Mouse (Mus musculus): ENCODE measurements around the gene Rora.
"Not testable (repeated sequence)": the region's sequence is repeated elsewhere in the genome, so short reads cannot be mapped to it uniquely, and the experiment has no call there.

The Rora gene

DNA sequence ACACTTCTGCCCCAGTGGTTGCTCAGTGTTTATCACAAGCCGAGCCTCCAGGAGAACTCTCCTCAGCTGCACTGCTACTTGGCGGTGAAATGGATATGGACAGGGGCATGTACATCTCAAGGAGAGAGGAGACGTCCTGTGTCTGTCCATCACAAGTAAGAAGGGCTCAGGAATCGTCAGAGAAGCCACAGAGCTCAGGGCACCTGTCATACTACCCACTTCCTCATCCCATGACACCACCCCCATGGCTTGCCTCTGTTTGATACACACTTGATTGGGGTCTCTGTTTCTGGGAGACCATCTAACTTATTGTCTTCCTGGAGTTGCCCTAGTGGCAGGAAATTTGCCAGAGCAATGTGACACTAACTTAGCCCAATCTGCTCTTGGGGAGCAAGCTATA is 433.3 kb downstream of the Rora start:
- DNase-seq (ENCODE audit: low spot score in 2 of 2) = no peak

DNA sequence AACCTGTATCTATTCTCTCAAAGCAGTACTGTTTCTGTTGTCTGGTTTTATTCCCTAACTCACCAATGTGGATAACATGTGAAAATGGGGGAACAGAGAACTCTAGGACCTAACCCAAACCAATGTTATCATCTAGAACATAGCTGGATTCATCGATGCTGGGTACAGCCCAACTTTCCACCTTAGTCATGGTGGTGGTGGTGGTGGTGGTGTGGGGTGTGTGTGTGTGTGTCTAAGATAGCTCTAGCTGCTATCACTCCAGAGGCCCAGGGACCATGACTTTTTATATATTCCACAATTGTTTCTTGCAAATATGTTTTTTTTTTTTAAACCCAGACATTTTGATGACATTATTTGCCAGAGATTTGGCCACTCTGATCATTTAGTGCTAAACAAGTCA is 433.7 kb downstream of the Rora start:
- DNase-seq (ENCODE audit: low spot score in 2 of 2) = no peak

DNA sequence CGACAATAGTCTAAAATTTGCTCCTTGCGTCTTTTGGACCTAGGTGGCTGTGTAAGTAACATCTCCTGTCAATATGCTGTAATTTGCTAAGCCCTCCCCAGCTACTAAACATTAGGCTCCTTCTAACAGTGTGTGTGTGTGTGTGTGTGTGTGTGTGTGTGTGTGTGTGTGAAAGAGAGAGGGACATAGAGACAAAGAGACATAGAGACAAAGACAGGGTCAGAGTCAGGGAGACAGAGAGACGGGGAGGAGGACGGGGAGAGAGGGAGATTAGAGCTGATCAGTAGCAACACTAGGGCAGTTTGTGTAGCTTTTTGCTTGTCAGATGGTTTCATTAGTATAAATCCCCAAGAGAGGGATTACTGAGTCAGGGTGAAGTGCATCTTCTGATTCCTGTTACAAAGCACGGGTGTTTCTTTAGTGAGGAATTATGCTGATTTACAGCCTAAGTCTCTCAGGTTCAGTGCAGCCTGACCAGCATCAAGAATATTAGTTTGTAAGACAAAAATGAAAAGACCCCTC is 437.2 kb downstream of the Rora start:
- DNase-seq (ENCODE audit: low spot score in 2 of 2) = no peak

DNA sequence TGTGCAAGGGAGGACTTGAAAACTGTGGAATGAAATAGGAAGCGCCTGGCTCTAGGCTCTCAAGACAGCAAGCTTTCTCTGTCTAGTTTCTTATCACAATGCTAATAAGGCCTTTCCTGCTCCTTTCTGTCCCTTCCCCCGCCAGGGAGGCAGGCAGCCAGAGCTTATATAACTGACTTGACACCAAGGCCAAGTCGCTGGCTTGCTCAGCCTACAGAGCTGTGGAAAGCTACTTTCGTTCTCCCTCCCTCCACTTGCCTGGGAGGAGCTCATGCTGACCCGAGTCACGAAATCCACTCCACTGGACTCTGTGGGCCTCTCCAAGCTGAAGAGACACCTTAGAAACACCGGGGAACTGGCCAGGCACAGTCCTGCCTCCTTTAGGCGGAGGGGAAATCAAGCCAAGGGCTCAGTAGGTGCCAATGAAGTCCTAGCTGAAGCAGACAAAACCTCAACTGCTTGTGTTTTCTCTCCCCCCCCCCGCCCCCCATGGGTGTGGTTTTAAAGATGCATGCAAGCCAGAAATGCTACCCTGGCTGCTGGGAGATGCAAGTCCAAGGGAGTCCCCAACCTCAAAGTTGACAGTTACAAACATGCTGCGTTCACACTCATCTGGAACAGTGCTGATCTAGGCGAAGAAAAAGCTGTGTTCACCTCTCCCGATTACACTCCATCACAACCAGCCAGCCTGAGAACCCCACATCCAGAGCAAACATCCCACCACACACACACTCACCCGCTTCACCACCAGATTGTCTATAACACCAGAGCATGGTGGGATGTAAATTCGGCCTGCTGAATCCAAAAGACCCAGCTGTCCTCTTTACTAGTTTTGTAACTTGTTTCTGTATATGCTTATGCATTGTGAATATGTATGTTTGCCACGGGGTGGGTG is 438.8 kb downstream of the Rora start:
- DNase-seq (ENCODE audit: low spot score in 2 of 2) = peak; percentile 95 to 97

DNA sequence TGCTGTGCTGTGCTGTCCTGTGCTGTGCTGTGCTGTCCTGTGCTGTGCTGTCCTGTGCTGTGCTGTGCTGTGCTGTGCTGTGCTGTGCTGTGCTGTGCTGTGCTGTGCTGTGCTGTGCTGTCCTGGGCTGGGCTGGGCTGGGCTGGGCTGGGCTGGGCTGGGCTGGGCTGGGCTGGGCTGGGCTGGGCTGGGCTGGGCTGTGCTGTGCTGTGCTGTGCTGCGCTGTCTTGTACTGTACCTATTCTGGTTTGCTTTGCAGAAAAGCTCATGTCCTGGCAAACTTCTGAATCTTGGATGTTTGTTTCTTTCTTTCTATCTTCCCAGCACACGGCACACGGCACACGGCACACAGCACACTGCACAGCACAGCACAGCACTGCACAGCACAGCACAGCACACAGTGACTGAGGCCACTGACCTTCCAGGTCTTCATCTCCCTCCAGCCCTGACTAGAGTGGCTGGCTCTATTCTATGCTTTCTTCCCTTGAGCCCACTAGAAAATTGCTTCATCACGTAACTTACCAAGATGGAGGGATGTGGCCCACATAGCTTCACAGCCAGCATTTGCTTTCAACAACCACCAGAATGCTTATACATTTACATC is 446.7 kb downstream of the Rora start:
- not testable (repeated sequence) for DNase-seq (ENCODE audit: low spot score in 2 of 2)

DNA sequence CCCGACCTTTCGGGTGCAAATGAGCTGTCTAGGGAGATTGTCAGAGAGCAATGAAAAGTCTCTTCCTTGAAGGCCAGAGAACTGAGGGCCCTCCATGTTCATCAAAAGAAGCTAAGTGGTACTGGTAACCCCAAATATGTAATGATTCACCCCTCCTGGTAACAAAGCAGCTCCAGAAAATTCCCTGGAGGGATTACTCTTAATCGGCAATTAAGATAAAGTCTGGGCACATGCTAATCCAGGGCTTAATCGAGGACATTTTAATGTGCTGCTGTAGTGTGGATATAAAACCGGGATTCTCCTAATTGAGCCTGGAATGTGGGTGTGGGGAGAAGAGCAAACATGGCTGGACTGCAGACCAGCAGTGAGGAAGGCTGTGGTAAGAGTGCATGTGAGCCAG is 450.7 kb downstream of the Rora start:
- no peak for DNase-seq (ENCODE audit: low spot score in 2 of 2)

DNA sequence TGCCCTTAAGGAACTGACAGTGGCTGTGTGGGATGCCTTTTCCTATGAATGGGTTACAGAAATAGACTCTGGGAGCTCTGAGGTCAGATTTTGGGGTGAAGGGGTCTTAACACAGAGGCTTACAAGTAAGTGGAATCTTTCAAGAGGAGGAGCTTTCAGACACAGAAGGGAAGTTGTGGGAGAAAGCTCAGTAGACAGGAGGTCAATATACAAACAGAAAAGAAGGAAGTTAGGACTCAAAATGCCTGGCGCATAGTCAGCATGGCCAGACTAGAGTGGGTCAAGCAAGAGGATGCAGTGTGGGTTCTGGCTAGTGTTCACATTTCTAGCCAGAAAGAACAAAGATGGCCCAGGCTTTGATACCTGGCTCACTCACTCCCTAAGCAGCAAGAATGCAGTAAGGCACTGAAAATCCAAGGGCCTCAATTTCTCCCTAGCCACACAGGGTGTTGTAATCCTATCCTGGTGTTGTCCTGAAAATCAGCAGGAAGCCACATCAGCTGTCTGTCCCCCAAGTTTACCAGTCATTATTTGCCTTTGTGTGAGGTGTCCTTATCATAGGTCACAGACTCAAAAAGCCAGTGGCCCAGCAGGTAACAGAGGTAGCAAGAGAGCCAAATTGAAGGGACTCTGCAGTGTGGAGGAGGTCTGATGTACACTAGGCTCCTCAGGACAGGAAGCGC is 456.2 kb downstream of the Rora start:
- DNase-seq (ENCODE audit: low spot score in 2 of 2) = no peak

DNA sequence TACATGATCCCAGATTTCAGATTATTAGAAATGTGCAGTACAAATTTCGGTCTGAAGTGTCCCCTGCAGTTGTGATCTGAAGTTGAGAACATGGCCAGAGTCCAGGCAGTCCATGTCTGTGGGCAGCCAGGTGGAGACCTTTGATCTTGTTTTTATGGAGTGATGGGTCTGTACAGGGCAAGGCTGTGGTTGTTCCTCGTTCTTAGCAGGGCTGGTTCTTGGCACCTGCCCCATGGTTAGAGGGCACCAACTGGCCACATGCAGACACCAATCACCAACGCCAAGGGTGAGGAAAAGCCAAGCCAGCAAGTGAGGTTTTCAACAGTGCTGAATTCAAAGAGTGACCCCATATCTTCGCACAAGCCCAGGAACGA is 456.7 kb downstream of the Rora start:
- no peak for DNase-seq (ENCODE audit: low spot score in 2 of 2)

DNA sequence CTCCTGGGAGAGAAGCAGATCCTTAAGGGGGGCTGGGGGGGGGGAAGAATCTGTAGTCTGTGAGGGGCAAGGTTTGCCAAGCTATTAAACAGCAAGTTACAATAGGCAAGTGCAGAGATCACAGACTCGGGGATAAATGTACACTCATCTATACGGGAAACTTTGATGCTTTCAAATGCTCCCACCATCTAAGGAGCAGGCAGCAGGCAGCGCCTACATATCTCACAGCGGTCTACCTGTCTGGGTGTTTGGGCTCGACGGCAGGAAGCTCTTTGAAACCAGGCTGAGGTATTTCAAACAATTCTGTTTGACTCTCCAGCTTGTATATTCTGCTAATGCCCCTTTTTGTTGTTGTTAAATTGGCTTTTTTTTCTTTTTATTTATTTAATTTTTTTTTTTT is 457.1 kb downstream of the Rora start:
- DNase-seq (ENCODE audit: low spot score in 2 of 2) = no peak

DNA sequence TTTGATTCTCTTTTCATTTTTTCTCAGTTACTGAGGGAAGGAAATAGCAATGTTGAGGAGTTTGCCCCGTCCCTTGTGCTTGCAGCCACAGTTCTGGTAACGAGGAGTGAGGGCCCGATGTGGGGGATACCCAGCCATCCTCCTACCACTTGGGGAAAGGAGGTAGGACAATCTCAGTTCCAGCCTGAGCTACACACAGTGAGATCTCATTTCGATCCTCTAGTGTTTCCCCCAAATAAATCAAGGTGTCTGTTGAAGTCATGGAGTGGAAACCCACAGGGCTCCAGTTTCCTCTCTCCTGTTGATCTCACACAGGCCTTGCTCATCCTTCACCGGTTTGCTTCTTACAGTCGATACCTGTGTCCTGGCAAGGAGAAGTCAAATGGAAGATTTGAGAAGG is 458.0 kb downstream of the Rora start:
- no peak for DNase-seq (ENCODE audit: low spot score in 2 of 2)

DNA sequence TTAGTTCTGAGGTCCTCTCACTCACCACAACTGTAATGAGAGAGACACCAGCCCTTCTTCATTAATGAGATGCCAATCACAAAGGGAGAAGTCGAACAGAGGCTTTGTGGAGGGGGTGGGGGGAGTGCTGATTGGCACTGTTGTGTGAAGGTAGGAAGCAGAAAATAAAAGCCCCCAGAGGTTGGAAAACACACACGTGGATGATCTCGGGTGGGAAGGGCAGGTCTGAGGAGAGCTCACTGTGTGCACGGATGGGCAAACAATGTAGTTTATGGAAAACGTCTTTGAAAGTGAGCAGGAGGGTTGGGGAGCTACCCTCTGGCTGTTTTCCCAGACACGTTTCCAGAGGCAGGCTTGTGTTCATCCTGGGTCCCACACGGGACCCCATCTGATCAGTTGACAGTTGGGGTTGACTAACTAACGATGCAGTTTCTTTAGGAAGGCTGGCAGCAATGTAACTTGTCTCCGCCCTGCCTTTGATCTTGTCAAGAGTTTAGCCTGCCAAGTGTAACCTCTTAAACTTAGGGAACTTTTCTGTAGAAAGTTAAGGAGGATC is 460.9 kb downstream of the Rora start:
- DNase-seq (ENCODE audit: low spot score in 2 of 2) = no peak

DNA sequence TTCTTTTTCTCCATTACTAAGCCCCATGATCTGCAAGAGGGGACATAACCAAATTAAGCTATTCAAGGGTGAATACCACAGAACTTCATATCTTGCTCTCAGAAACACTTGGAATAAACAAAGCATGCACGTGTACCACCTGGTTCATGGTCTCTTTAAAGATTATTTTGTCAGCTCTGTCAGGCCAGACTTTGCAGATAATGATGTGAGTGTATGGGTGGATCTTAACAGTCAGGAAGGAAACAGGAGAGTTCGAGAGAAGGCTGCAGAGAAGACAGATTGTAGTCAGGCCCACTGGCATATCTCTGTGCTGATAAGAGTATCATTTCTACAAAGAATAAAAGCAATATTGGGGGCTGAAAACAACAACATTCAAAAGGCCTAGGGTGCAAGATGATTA is 463.2 kb downstream of the Rora start:
- DNase-seq (ENCODE audit: low spot score in 2 of 2) = no peak

DNA sequence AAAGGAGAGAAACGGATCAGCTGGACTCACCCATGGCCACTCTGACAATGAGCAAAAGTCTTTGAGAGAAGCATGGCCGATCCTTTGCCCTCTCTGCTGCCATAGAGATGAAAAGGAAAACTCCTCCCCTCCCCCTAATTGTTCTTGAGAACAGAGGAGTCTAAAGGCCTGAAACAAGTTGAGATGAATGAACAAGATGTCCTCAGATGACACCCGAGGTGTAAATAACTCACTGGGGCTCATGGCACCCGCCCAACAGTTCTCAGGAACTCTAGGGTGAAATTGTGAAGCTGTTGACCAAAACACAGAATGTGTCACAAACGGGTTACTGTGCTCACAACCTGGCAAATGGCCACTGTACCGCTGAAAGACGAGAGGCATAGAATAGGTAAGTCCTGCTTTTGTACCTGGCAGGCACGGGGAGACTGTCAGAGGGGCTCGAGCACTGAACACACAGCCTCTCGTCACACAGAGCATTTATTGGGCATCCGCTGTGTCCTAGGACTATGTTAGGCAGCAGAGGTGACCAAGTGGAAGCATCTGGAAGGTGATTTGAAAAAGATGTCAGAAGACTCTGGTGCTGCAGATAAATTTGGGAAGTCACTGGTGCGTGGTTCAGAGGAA is 467.6 kb downstream of the Rora start:
- DNase-seq (ENCODE audit: low spot score in 2 of 2) = no peak

DNA sequence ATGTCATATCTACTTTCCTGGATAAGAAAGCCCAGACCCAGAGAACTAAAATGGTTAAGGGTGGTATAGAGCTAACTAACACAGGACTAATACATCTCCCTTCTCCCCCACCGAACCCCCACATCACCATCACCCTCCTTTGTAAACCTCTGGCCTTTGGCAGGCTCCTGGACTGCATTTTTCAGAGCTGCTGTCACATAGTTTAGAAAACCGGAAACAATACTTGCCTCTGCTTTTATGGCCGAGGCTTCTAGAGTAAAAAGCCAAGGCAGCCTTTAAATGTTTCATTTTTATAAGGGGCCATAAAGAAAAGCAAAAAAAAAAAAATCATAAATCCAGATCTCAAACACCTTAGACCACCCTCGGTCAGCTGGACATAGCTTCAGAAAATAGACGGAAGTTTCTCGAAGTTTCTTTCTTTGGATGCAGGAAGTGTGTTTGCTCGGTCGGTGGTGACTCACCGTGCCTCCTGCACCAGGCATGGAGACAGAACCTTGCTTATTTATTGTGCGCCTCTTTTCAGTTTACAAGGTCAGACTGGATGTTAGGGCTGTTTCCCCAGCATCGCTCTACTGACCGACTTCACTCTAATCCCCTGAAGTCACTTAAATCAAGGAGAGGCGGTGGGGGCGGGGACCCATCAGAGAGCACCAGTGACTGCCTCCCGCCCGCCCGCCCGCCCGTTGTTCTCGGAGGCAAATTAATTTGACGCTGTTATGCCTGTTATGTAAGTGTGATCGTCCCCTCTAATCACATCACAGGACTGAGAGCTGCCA is 471.6 kb downstream of the Rora start:
- DNase-seq (ENCODE audit: low spot score in 2 of 2) = peak; percentile 83 to 84

DNA sequence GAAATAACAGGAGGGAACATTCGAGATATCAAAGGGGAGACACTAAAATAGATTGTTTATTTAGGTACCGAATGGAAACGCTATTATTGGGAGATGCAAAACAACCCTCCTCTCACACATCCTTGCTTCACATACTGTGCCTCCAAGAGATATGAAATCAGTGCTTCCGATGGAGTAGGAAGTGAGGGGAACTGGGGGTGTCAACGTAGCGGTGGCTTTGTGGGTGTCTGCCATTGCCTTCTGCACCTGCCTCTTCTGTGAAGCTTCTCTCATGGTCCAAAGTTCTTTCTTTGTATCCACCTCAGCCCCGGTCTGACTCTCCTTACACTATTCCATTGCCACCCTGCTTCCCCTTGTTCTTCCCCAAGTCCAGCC is 472.2 kb downstream of the Rora start:
- DNase-seq (ENCODE audit: low spot score in 2 of 2) = no peak

DNA sequence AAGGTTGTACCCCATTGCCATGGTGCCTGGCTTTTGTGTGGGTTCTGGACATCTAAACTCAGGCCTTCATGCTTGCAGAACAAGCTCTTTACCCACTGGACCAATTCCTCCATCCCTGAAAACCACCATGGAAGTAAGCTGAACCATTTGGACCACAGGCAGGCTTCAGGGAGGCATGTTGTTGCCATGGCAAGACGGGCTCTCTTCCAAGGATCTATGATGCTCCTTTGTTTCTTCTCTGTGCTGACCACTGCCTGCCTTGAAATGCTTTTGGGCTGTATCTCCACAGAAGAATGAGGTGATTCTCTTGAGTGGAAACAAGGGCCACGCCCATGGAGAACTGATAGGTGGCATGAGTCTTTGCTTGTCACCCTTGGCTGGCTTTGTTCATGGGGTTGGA is 473.0 kb downstream of the Rora start:
- DNase-seq (ENCODE audit: low spot score in 2 of 2) = no peak

DNA sequence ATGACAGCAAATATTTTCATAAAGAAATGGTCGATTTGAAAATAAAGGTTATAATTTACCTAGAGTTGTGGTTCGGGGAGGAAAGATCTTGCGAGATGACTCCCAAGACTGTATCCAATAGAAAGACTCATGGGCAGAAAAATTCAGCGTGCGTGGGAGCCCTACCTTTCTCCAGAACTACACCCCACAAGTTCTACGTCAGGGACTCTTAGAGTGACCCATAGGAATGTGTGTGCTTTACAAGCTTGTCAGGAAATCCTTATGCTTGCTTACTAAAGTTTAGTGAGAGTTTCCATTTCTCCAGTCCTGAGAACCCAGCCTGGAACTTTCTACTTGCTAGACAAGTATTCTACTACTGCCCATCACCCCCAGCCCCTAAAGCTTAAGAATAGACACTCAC is 474.7 kb downstream of the Rora start:
- DNase-seq (ENCODE audit: low spot score in 2 of 2) = no peak

DNA sequence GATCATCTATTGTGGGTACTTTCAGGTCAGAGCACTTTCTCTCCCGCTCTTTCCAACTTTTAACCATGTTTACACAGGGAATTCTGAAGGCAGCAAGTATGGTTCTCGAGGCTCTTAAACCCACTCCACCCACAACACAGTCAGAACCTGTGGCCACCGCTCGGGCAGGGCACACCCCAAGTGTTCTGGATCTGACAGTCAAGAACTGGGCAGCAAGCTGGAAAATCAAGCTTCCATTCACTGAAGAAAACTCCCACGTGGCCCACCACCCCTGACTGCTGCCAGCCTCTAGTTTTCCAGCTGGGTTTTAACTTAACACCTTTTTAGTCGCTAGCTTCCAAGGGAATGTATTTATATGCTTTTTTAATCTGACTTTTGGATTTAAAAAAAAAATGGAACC is 479.4 kb downstream of the Rora start:
- no peak for DNase-seq (ENCODE audit: low spot score in 2 of 2)

DNA sequence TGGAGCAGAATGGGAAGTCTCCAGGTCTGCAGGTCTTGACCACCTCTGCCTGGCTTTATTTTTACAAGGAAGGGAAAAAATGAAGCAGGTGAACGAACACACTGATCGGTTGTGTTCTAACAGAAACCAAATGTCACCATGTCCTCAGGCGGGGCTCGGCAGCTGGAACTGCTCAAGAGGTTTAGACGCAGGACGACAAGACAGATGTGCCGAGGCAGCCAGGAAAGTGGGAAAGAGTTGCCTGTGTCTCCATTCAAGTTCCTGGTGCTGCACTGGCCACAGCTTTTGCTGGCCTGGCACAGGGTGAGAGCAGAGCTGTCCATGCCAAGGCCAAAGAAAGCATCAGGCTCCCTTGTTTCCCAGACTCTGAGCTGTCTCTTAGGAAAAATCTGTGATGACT is 480.1 kb downstream of the Rora start:
- peak; percentile 48 to 62 for DNase-seq (ENCODE audit: low spot score in 2 of 2)

DNA sequence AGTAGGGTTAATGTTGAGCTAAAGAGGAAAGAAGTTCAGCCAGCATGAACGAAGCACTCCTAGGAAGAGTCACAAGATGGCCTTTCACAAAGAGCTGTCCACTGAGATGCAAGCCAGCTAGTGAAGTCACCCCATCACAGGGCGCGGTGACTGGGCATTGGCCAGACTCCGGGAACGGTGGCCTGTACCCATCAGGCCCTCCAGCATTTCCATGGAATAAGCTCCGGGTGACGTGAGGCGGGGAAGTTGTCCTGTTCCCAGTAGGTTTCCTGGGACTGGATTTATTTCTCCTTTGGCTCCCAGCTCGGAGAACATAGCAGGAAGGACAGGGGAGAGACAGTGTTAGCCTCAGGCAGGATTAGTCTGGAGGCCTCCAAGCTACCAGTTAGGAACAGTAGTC is 481.0 kb downstream of the Rora start:
- DNase-seq (ENCODE audit: low spot score in 2 of 2) = peak; percentile 70 to 76

DNA sequence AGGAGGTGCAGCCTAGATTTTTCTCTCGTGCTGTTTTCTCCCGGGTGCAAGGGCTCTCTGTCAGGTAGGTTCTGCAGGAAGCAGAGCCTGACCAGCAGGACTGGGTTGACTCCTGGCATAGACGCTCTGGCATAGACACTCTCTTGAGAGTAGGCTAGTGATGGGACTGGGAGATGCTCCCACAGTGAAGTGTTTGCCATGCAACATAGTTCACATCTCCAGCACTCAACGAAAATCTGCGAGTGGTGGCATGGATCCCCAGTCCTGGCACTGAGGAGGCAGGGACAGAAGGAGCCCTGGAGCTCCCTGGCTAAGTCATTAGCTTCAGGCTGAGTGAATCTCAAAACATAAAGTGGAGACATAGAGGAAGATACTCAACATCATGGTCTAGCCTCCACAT is 483.2 kb downstream of the Rora start:
- DNase-seq (ENCODE audit: low spot score in 2 of 2) = no peak

All from heart, adult 9 months (tissue).